16 mouse cellular contexts compared by ENCODE assay signal in genomic region chr16:63658302-63658974, GRCm38 (mm10).
DNase-seq lines count a peak whose midpoint lies in the region; ATAC-seq and TF ChIP-seq lines count a peak whose summit lies in the region.
"Had no signal": no experiment of that assay in that cellular context is flagged by ENCODE, and none has a peak within 500 bp of the region (broad histone marks: within the 10 kb centered on the region; RNA-seq: fewer than 3 reads in every experiment).

No protein-coding gene starts in this region.

- no peak overlapping the region for H3K27ac ChIP-seq in neural tube, embryonic 11.5 days (ENCODE audit: low read depth, low read length)
- peak overlapping the region; percentile 36; the same call in 1 of the 2 replicates for H3K27ac ChIP-seq in embryonic facial prominence, embryonic 12.5 days
- no peak overlapping the region for H3K27ac ChIP-seq in hindbrain, embryonic 12.5 days
- H3K27ac ChIP-seq in neural tube, embryonic 14.5 days (ENCODE audit: low read depth, low read length) = no peak overlapping the region
- H3K27ac ChIP-seq in stomach, postnatal 0 days (replicated peaks) = no peak overlapping the region

- H3K4me1 ChIP-seq in neural tube, embryonic 11.5 days (ENCODE audit: control insufficient read depth, insufficient read depth, low read length) = peaks cover 3% of the 10 kb centered on the region; the same call in 1 of the 2 replicates
- H3K4me1 ChIP-seq in embryonic facial prominence, embryonic 12.5 days = no peaks in the 10 kb centered on the region
- H3K4me1 ChIP-seq in hindbrain, embryonic 12.5 days = peaks cover 6% of the 10 kb centered on the region; the same call in 1 of the 2 replicates
- H3K4me1 ChIP-seq in neural tube, embryonic 14.5 days (ENCODE audit: control insufficient read depth, insufficient read depth, low read length) = no peaks in the 10 kb centered on the region
- H3K4me1 ChIP-seq in stomach, postnatal 0 days (replicated peaks; ENCODE audit: control insufficient read depth, insufficient read depth) = no peaks in the 10 kb centered on the region

- no peak overlapping the region for H3K4me2 ChIP-seq in neural tube, embryonic 11.5 days (ENCODE audit: low read depth)
- H3K4me2 ChIP-seq in embryonic facial prominence, embryonic 12.5 days (replicated peaks) = no peak overlapping the region
- H3K4me2 ChIP-seq in hindbrain, embryonic 12.5 days (replicated peaks) = no peak overlapping the region
- no peak overlapping the region for H3K4me2 ChIP-seq in neural tube, embryonic 14.5 days (ENCODE audit: low read depth, low read length)
- no peak overlapping the region for H3K4me2 ChIP-seq in stomach, postnatal 0 days (replicated peaks; ENCODE audit: low read depth)
- H3K4me2 ChIP-seq: liver, embryonic 11.5 days had no signal

- H3K36me3 ChIP-seq in neural tube, embryonic 11.5 days (ENCODE audit: control insufficient read depth, insufficient read depth, low read length) = no peaks in the 10 kb centered on the region
- H3K36me3 ChIP-seq in embryonic facial prominence, embryonic 12.5 days = no peaks in the 10 kb centered on the region
- no peaks in the 10 kb centered on the region for H3K36me3 ChIP-seq in hindbrain, embryonic 12.5 days
- H3K36me3 ChIP-seq in neural tube, embryonic 14.5 days (ENCODE audit: control insufficient read depth, insufficient read depth, low read length) = no peaks in the 10 kb centered on the region
- no peaks in the 10 kb centered on the region for H3K36me3 ChIP-seq in stomach, postnatal 0 days (ENCODE audit: control insufficient read depth, insufficient read depth, low read length)

- DNase-seq in neural tube, embryonic 11.5 days (ENCODE audit: low spot score) = peak; percentile 15
- DNase-seq in neural tube, embryonic 10.5 days (ENCODE audit: extremely low spot score, low spot score) = no peak
- no peak for DNase-seq in cerebellum, postnatal 4 days (ENCODE audit: low spot score in 2 of 2)
- DNase-seq in frontal cortex, postnatal 36 days (ENCODE audit: low spot score in 2 of 2) = no peak
- no peak for DNase-seq in stomach, postnatal 0 days (ENCODE audit: low spot score)
- DNase-seq: adrenal gland, adult 2 months; gastrocnemius, postnatal 36 days; kidney, postnatal 4 days; lung, postnatal 10 days; midbrain, embryonic 14.5 days had no signal

- H3K9me3 ChIP-seq in neural tube, embryonic 11.5 days (ENCODE audit: control insufficient read depth, low read length) = no peaks in the 10 kb centered on the region
- H3K9me3 ChIP-seq in embryonic facial prominence, embryonic 12.5 days = no peaks in the 10 kb centered on the region
- no peaks in the 10 kb centered on the region for H3K9me3 ChIP-seq in hindbrain, embryonic 12.5 days (replicated peaks)
- no peaks in the 10 kb centered on the region for H3K9me3 ChIP-seq in neural tube, embryonic 14.5 days (ENCODE audit: control insufficient read depth, low read length)
- H3K9me3 ChIP-seq in stomach, postnatal 0 days (ENCODE audit: control insufficient read depth, low read length) = no peaks in the 10 kb centered on the region

- no peak overlapping the region for H3K9ac ChIP-seq in neural tube, embryonic 11.5 days (ENCODE audit: low read length)
- no peak overlapping the region for H3K9ac ChIP-seq in embryonic facial prominence, embryonic 12.5 days
- no peak overlapping the region for H3K9ac ChIP-seq in hindbrain, embryonic 12.5 days
- no peak overlapping the region for H3K9ac ChIP-seq in neural tube, embryonic 14.5 days (replicated peaks; ENCODE audit: low read depth, low read length)
- H3K9ac ChIP-seq in stomach, postnatal 0 days (ENCODE audit: low read length) = no peak overlapping the region

- TF ChIP-seq CTCF in stomach, postnatal 0 days (IDR thresholded peaks at IDR 0.05; ENCODE audit: low read depth) = no peak

- no peak overlapping the region for H3K4me3 ChIP-seq in neural tube, embryonic 11.5 days (ENCODE audit: low read depth, low read length)
- no peak overlapping the region for H3K4me3 ChIP-seq in embryonic facial prominence, embryonic 12.5 days
- H3K4me3 ChIP-seq in hindbrain, embryonic 12.5 days = no peak overlapping the region
- no peak overlapping the region for H3K4me3 ChIP-seq in neural tube, embryonic 14.5 days (ENCODE audit: low read depth, low read length)
- no peak overlapping the region for H3K4me3 ChIP-seq in stomach, postnatal 0 days (ENCODE audit: low read depth, low read length)

- whole genome bisulfite sequencing in neural tube, embryonic 11.5 days = 20% methylated on average over 4 of the region's 4 CpGs
- 21% methylated on average over 4 of the region's 4 CpGs for WGBS in embryonic facial prominence, embryonic 12.5 days
- WGBS in hindbrain, embryonic 12.5 days = 32% methylated on average over 4 of the region's 4 CpGs
- WGBS in neural tube, embryonic 14.5 days = 7% methylated on average over 4 of the region's 4 CpGs
- 40% methylated on average over 4 of the region's 4 CpGs for WGBS in stomach, postnatal 0 days

- ATAC-seq in neural tube, embryonic 11.5 days (ENCODE audit: insufficient read depth, low FRiP score, low TSS enrichment) = peak; percentile 75
- ATAC-seq in embryonic facial prominence, embryonic 12.5 days (ENCODE audit: insufficient number of reproducible peaks, insufficient read depth, low FRiP score, low TSS enrichment) = no peak
- ATAC-seq in hindbrain, embryonic 12.5 days (ENCODE audit: low FRiP score) = peak; percentile 50; the same call in 1 of the 2 replicates
- ATAC-seq in neural tube, embryonic 14.5 days (ENCODE audit: low read depth) = peak; percentile 91
- no peak for ATAC-seq in stomach, postnatal 0 days (ENCODE audit: low FRiP score, low TSS enrichment)
- ATAC-seq: intestine, postnatal 0 days; Patski had no signal

- no peak for TF ChIP-seq EP300 in stomach, postnatal 0 days (optimal IDR thresholded peaks at IDR 0.05)

- no peaks in the 10 kb centered on the region for H3K27me3 ChIP-seq in neural tube, embryonic 11.5 days (ENCODE audit: control insufficient read depth, insufficient read depth, low read length)
- no peaks in the 10 kb centered on the region for H3K27me3 ChIP-seq in embryonic facial prominence, embryonic 12.5 days
- no peaks in the 10 kb centered on the region for H3K27me3 ChIP-seq in hindbrain, embryonic 12.5 days
- H3K27me3 ChIP-seq in neural tube, embryonic 14.5 days (ENCODE audit: control insufficient read depth, insufficient read depth, low read length) = no peaks in the 10 kb centered on the region
- H3K27me3 ChIP-seq in stomach, postnatal 0 days (ENCODE audit: control insufficient read depth, insufficient read depth, low read length) = no peaks in the 10 kb centered on the region

Comparison
In these comparisons a context has a peak if more than half of its experiments do, and no peak if none do; other contexts are left out.
1. ATAC-seq: peak in neural tube, embryonic 11.5 days (single experiment), hindbrain, embryonic 12.5 days (single experiment) and neural tube, embryonic 14.5 days (single experiment); none in embryonic facial prominence, embryonic 12.5 days (single experiment) and stomach, postnatal 0 days (single experiment).